Mouse (Mus musculus): ENCODE results near the gene 6820408C15Rik.

The 6820408C15Rik gene

DNA sequence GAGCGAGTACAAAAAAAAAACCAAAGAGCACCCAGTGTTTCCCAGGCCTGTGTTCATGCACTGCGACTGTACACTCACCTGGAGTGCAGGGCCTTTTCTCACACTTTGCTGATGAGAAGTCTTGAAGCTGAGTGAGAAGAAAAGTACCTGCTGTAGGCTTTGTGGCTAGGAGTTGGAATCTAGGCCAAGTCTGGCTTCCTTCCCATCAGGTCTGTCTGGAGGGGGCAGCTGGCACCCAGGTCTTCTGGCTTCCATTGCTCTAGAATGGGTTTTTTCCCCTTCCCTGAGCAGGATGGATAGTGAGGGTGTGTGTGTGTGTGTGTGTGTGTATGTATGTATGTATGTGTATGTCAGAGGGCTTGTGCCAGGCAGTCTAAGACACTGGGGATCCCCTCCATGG lies 24.4 kb downstream of the 6820408C15Rik start:
- TF ChIP-seq POU5F1 (IDR thresholded peaks at IDR 0.05; ENCODE audit: borderline replicate concordance, low read length) (no peak), NANOG (IDR thresholded peaks at IDR 0.05; ENCODE audit: borderline replicate concordance, low read length) (no peak), CTCF (conservative IDR thresholded peaks at IDR 0.05; ENCODE audit: low read length) (no peak)
- no peaks in the 10 kb centered on the region for H3K36me3 ChIP-seq (ENCODE audit: insufficient read depth, low read length)
- H3K27me3 ChIP-seq (ENCODE audit: insufficient read depth, low read length) = peaks cover 27% of the 10 kb centered on the region
- H3K4me1 ChIP-seq (replicated peaks; ENCODE audit: low read depth, low read length) = peaks cover 6% of the 10 kb centered on the region
- H3K9me3 ChIP-seq (ENCODE audit: low read length) = peaks cover 4% of the 10 kb centered on the region; the same call in 1 of the 2 replicates
- no peak overlapping the region for H3K4me3 ChIP-seq (replicated peaks; ENCODE audit: low read length)

DNA sequence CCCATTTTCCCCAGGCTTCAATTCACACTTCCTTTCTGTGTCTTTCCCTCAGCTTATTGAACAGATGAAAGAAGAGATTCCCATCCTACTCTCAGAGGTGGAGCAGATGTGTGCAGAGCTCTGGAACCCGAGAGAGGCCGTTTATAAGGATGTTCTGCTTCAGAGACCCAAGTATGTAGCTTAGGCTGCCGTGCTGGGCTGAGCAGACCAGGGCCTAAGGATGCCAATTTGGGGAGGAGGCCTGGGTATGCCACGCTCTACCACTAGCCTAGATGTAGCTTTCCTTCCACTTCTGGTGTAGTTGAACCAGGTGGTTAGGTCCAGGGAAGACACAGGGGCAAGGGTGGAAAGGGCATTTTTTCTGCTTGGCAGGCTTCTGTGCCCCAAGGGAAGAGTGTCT lies 26.9 kb downstream of the 6820408C15Rik start:
- Histone ChIP-seq H3K4me1 (replicated peaks; ENCODE audit: low read depth, low read length) (peaks cover 1% of the 10 kb centered on the region), H3K36me3 (ENCODE audit: insufficient read depth, low read length) (no peaks in the 10 kb centered on the region), H3K27me3 (ENCODE audit: insufficient read depth, low read length) (peaks cover 28% of the 10 kb centered on the region), H3K4me3 (replicated peaks; ENCODE audit: low read length) (no peak overlapping the region), H3K9me3 (ENCODE audit: low read length) (peaks cover 4% of the 10 kb centered on the region; the same call in 1 of the 2 replicates)
- TF ChIP-seq POU5F1 (IDR thresholded peaks at IDR 0.05; ENCODE audit: borderline replicate concordance, low read length) (no peak), NANOG (IDR thresholded peaks at IDR 0.05; ENCODE audit: borderline replicate concordance, low read length) (no peak), CTCF (conservative IDR thresholded peaks at IDR 0.05; ENCODE audit: low read length) (no peak)

DNA sequence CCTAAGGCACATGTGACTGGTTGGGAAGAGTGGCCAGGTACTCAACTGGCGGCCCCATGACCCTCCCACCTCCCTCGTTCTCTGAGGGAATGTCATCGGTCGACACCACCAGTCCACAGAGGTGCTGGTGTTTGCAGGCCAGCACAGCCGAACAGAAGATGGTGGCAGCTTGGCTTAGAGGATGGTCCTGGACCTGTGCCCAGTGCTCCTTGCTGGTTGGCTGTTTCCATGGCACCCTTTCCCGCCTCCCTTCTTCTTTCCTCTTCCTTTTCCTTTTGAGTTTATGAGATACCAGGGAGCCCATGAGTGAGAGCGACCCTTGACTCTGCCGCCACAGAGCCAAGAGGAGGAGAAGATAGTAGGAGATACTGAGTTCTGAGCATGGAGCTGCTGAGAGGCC lies 27.9 kb downstream of the 6820408C15Rik start:
- H3K9me3 ChIP-seq (ENCODE audit: low read length) = peaks cover 4% of the 10 kb centered on the region; the same call in 1 of the 2 replicates
- peaks cover 31% of the 10 kb centered on the region for H3K27me3 ChIP-seq (ENCODE audit: insufficient read depth, low read length)
- H3K4me1 ChIP-seq (replicated peaks; ENCODE audit: low read depth, low read length) = peaks cover under 1% of the 10 kb centered on the region; the same call in 1 of the 2 replicates
- no peaks in the 10 kb centered on the region for H3K36me3 ChIP-seq (ENCODE audit: insufficient read depth, low read length)
- TF ChIP-seq NANOG (IDR thresholded peaks at IDR 0.05; ENCODE audit: borderline replicate concordance, low read length) (no peak), POU5F1 (IDR thresholded peaks at IDR 0.05; ENCODE audit: borderline replicate concordance, low read length) (no peak), CTCF (conservative IDR thresholded peaks at IDR 0.05; ENCODE audit: low read length) (no peak)
- H3K4me3 ChIP-seq (replicated peaks; ENCODE audit: low read length) = no peak overlapping the region

DNA sequence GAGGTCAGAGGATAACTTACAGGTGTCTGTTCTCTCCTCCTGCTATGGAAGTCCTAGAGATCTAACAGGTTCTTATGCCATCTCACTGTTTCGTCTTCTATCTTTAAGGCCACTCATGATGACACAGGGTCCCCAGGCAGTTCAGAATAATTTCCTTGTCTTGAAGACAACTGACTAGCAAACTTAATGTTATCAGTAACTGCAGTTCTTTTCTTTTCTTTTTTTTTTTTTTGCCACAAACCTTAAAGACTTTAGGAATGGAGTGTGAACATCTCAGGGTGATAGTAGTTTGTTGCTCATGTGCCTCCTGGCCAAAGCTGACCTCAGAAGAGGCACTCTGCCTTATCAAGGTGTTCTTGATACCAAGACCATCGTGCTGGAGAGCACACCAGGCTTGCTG lies 31.3 kb downstream of the 6820408C15Rik start:
- no peak for TF ChIP-seq NANOG (IDR thresholded peaks at IDR 0.05; ENCODE audit: borderline replicate concordance, low read length)
- TF ChIP-seq POU5F1 (IDR thresholded peaks at IDR 0.05; ENCODE audit: borderline replicate concordance, low read length) = no peak
- TF ChIP-seq CTCF (conservative IDR thresholded peaks at IDR 0.05; ENCODE audit: low read length) = no peak
- Histone ChIP-seq H3K4me1 (replicated peaks; ENCODE audit: low read depth, low read length) (peaks cover 10% of the 10 kb centered on the region), H3K36me3 (ENCODE audit: insufficient read depth, low read length) (no peaks in the 10 kb centered on the region)

DNA sequence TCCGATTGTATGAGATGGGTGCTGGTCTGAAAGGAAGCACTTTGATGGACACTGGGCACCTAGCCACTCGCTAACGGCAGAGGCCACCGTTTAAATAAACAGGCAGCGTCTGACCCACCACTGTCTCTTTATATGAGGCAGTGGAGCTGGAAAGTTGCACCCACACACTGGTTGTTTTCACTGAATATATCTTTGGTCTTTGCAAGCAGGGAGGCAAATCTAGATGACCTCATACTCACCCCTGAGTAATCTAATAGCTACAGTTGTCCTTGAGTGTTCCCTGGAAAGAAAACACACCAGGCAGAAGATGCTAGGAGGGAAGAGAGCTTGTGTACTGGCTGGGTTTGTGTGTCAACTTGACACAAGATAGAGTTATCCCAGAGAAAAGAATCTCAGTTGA lies 32.1 kb downstream of the 6820408C15Rik start:
- H3K27me3 ChIP-seq (ENCODE audit: insufficient read depth, low read length) = peaks cover 26% of the 10 kb centered on the region
- peaks cover 10% of the 10 kb centered on the region for H3K4me1 ChIP-seq (replicated peaks; ENCODE audit: low read depth, low read length)
- TF ChIP-seq POU5F1 (IDR thresholded peaks at IDR 0.05; ENCODE audit: borderline replicate concordance, low read length) (no peak), CTCF (conservative IDR thresholded peaks at IDR 0.05; ENCODE audit: low read length) (no peak), NANOG (IDR thresholded peaks at IDR 0.05; ENCODE audit: borderline replicate concordance, low read length) (no peak)
- H3K9me3 ChIP-seq (ENCODE audit: low read length) = no peaks in the 10 kb centered on the region
- H3K36me3 ChIP-seq (ENCODE audit: insufficient read depth, low read length) = no peaks in the 10 kb centered on the region
- H3K4me3 ChIP-seq (replicated peaks; ENCODE audit: low read length) = no peak overlapping the region

More for the DNA sequence above, 31.3 kb downstream of the 6820408C15Rik start:
- H3K27me3 ChIP-seq (ENCODE audit: insufficient read depth, low read length) = peaks cover 22% of the 10 kb centered on the region
- H3K4me3 ChIP-seq (replicated peaks; ENCODE audit: low read length) = no peak overlapping the region
- H3K9me3 ChIP-seq (ENCODE audit: low read length) = no peaks in the 10 kb centered on the region

DNA sequence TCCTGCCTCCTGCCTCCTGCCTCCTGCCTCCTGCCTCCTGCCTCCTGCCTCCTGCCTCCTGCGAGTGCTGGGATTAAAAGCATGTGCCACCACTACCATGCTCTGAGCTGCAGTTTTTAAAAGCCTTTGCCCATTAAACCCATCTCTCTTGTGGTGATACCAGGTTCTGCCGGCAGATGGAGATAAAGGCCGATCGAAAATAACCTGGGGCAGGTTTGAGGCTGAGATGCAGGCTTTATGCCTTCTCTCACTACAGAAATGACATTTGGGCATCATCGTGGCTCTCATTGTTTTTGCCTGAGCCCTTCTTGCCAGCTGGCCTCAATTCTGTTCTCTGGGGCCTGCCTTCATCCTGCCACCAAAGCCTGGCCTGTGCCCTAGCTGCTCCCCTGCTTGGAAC lies 34.9 kb downstream of the 6820408C15Rik start:
- Histone ChIP-seq H3K4me1 (replicated peaks; ENCODE audit: low read depth, low read length) (peaks cover 10% of the 10 kb centered on the region), H3K27me3 (ENCODE audit: insufficient read depth, low read length) (peaks cover 18% of the 10 kb centered on the region), H3K9me3 (ENCODE audit: low read length) (no peaks in the 10 kb centered on the region), H3K36me3 (ENCODE audit: insufficient read depth, low read length) (no peaks in the 10 kb centered on the region), H3K4me3 (replicated peaks; ENCODE audit: low read length) (no peak overlapping the region)
- TF ChIP-seq CTCF (conservative IDR thresholded peaks at IDR 0.05; ENCODE audit: low read length) = peak; percentile 66
- TF ChIP-seq NANOG (IDR thresholded peaks at IDR 0.05; ENCODE audit: borderline replicate concordance, low read length) = no peak

DNA sequence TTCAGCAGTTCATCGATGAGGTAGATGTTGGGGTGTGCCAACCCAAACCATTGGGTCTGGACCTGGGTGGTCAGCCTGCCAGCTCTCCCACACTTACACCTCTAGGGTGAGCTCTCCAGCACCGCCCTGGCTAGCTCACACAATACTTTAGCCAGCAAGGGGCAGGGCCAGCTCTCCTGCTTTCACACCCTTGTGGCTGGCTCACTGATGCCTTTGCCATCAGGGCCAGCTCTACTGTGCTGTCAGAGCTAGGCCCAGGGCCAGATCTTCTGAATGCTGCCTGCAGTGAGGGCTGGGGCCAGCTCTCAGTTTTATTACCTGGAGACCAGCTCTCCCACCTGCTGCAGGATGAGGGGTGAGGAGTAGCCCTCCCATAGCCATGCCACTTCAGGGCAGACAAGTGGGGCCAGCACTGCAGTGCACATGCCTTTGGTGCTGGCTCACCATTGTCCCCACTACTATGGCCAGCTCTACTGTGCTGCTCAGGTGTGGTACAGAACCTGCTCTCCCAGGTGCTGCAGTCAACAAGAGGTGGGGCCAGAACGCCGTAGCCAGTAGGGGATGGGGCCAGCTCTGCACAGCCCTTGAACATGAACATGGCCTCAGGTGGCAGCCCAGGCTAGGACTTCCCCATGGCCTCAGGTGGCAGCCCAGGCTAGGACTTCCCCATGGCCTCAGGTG lies 36.9 kb downstream of the 6820408C15Rik start:
- Histone ChIP-seq H3K27me3 (ENCODE audit: insufficient read depth, low read length) (peaks cover 12% of the 10 kb centered on the region; the same call in 1 of the 2 replicates), H3K36me3 (ENCODE audit: insufficient read depth, low read length) (no peaks in the 10 kb centered on the region), H3K4me1 (replicated peaks; ENCODE audit: low read depth, low read length) (peaks cover 10% of the 10 kb centered on the region), H3K4me3 (replicated peaks; ENCODE audit: low read length) (no peak overlapping the region), H3K9me3 (ENCODE audit: low read length) (no peaks in the 10 kb centered on the region)
- TF ChIP-seq NANOG (IDR thresholded peaks at IDR 0.05; ENCODE audit: borderline replicate concordance, low read length) = no peak
- TF ChIP-seq CTCF (conservative IDR thresholded peaks at IDR 0.05; ENCODE audit: low read length) = no peak
- no peak for TF ChIP-seq POU5F1 (IDR thresholded peaks at IDR 0.05; ENCODE audit: borderline replicate concordance, low read length)

DNA sequence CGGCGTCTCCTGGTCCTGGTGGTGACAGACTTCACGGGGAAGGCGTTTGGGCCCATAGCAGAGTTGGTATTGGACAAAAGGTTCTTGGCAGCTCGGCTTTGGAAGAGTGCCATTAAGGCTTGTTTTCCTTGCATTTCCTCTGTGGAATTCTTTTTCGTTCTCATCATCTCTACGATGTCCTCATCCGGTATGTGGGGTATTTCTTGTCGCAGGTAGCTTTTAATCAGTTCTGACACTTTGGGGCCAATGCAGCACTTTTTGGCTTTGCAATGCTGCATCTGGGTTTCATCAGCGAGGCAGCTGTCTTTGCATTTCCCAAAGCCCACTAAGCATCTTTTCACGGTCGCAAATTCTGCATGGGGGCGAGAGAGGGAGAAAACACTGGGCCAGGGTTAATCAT lies 43.9 kb downstream of the 6820408C15Rik start:
- peaks cover 23% of the 10 kb centered on the region for H3K27me3 ChIP-seq (ENCODE audit: insufficient read depth, low read length)

More for the DNA sequence above, 43.9 kb downstream of the 6820408C15Rik start:
- Histone ChIP-seq H3K4me3 (replicated peaks; ENCODE audit: low read length) (no peak overlapping the region), H3K36me3 (ENCODE audit: insufficient read depth, low read length) (no peaks in the 10 kb centered on the region), H3K4me1 (replicated peaks; ENCODE audit: low read depth, low read length) (no peaks in the 10 kb centered on the region), H3K9me3 (ENCODE audit: low read length) (no peaks in the 10 kb centered on the region)
- no peak for TF ChIP-seq NANOG (IDR thresholded peaks at IDR 0.05; ENCODE audit: borderline replicate concordance, low read length)
- TF ChIP-seq POU5F1 (IDR thresholded peaks at IDR 0.05; ENCODE audit: borderline replicate concordance, low read length) = no peak
- TF ChIP-seq CTCF (conservative IDR thresholded peaks at IDR 0.05; ENCODE audit: low read length) = no peak
